Mouse (Mus musculus): ENCODE data around the gene Serpina3c.

The Serpina3c gene

DNA sequence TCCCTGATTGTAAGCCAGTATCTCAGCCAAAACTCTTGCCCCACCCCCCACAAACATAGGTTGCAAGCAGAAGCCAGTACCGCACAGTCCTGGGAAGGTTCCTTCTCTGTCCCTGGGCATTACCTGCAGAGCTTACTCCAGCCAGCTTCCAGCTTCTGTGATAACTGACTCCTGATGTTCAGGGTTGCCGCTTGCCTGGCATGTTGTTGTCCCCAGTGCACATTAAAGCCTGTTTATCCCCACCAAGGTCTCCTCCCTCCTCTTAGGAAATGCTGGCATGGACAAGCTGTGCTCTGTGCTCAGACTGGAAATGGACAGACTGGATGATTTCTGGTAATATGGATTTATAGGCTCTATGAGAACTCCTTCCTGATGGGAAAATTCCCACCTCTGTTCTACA, at the start of gene Serpina3c:
Gene Serpina3c (minus strand): TSS at position 215 of the 400 bp plus-strand sequence.
- DNase-seq (ENCODE audit: low read depth, low spot score): no peak

DNA sequence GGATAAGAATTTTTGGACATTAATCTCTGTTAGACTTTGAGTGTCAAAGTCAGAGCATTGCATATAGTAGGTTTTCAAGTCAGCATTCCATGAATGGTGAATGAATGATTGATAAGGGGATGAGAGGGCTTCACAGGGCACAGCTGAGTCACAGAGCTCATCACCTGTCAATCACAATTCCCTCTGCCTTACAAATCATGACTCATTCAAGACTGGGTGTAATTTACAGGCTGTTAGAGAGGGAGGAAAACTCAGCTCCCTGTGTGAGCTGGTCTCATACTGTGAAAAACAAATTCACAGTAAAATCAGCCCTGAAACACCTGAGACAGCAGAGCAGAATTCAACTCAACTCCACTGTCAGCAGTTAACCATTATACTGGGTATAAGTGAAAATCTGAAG, 37.2 kb upstream of the Serpina3c start:
- no peak for DNase-seq (ENCODE audit: low read depth, low spot score)

DNA sequence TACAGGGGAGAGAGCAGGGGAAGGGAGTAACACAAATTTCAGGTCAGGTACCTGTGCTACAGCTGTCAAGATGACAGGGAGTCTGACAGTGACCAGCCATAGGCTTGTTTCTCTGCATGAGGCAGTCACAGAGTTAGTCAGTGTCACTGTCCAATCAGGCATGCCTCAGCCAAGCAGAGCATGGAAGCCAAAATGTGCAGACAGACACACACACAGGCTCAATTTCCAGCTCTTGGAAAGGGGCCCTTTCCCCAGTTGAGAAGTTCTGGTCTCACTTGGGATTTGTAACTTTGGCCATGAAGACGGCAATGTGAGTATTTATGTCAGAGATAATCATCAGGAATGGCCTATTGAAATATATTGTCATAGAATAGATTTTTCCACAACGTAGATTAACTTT, 35.6 kb upstream of the Serpina3c start:
- no peak for DNase-seq (ENCODE audit: low read depth, low spot score)

DNA sequence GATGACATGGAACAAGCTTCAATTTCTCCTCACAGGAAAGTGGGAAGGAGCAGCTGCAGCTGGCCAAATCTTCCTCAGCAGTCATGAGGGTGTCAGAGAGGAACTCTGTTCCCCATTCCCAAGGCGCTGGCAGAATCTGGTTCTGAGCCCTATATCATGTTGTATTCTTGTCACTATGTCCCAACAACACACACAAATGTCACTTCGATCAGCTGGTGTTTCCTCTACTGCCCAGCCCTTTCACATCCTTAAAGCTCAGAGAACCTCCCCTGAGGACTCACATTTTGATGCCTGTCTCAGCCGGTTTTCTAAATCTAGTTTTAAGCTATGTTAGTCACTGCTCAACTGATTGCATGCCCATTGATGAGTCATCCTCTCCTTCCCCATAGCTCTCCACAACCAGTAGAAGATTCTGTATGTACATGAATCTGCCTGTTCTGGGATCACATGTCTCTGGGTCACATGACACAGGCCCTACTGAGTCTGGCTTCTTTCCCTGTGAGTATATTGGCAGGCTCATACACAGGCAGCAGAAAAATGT, 32.4 kb upstream of the Serpina3c start:
- DNase-seq (ENCODE audit: low read depth, low spot score): no peak

DNA sequence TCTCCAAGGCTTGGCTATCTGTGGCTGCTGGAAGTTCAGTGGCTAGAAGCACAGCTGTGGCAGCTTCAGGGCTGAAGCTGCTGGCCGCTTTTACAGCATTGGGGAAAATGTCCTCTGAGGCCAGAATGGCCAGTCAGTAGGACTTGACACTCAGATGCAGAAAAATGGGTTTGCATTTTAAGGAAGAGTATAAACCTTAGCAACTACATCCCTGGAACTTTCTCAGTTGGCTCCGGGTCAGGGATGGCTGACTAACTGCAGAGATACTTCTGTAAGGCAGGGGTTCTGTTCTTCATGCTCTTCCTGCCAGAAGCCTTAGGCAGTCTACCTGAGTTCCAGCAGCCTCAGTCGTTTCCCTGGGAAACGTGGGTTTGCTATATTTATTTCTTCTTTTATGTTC, 31.4 kb upstream of the Serpina3c start:
- DNase-seq (ENCODE audit: low read depth, low spot score): no peak

DNA sequence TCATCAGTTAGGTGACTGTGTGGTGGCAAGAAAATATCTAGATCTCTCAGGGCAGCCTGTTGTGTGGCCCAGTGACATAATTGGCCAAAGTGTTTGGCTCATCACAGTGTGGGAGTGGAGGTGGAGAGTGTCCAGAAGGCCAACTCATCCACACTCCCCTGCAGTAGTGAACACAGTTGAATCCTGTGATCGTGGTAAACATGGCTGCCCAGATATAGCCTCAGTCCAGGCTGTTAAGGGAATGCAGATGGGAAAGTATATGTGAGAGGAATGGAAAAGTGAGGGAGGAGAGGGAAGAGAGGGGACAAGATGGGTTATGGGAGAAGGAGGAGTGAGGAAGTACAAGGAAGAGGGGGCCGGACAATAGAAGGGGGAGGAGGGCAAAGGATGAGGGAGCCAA, 25.3 kb upstream of the Serpina3c start:
- DNase-seq (ENCODE audit: low read depth, low spot score): no peak

DNA sequence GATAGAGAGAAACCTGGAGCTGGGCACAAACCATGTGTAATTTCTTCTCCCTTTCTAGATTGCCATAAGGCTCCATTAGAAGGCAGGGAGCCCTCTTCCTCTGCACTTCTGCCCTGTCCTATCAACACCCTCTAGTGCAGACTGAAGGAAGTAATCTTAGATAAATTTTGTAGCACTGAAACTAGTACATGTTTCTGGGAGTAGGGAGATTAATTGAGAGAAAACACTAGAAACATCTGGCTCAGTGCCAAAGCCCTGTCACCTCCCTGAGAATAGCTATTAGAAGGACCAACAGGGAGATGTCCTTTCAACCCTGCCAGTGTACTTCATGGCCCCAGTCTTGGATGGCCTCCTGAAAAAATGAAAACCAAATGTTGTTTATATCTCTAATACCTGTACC, 24.9 kb upstream of the Serpina3c start:
- DNase-seq (ENCODE audit: low read depth, low spot score): no peak

DNA sequence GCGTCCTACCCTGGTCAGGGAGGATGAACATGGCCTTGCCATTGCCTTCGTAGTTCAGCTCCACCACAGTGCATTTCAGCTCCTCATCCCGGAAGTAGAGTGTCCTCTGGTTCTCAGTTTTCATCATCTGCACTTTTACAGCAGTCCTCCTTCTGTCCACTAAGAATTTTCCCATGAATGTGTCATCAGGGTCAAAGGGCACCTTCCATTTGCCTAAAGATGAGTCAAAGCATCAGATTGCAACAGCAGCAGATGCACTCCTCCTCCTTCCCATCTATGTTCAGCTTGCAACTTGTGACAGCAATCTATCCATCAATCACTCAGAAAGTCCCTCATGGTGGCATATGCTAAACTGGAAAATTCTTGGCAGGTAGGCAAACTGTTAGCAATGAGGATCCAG, 22.0 kb upstream of the Serpina3c start:
- no peak for DNase-seq (ENCODE audit: low read depth, low spot score)

DNA sequence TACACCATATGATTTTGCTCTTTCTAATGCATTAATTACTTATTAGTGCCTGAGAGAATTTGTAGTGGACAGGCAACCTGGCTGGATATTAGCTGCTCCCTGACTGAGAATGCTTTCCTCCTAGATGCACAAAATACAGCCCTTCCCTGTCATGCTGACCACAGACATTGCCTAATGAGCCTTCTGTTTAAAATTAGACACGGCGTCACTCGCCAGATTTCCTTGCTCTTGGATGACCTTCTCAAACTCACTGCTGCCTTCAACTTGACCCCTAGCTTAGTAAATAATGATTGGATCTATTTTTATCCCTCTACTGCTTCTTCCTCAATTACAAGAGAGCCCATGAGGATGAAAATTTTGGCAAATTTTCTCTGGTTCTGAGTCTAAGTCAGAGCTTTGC, 21.1 kb upstream of the Serpina3c start:
- DNase-seq (ENCODE audit: low read depth, low spot score): no peak

DNA sequence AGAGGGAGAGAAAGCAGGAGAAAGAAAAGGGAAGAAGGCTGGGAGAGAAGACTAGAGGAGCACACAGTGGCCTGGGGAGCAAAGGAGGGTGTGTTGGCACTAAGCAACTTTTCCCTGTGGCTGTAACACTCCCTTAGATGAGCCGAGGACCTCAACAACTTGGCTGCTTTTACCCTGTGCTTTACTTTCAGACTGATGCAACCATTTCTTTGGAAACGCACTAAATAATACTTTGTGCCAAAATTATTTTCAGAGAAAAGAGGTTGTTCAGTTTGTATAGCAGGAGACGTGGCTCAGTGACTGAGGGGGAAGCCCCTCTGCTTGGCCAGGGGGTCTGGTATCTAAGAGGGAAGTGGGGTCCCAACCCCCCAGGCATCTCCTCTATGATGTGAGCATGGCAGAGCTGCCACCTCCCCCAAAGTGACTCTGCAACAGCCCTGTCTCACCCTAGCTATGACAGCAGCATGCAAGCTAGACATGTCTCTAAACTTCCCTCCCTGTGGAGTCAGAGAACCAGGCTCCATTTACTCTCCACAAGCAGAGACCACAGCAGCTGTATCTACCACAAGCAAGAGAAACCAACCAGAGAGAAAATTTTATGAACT, 527 bp downstream of the Serpina3c start:
- no peak for DNase-seq (ENCODE audit: low read depth, low spot score)

DNA sequence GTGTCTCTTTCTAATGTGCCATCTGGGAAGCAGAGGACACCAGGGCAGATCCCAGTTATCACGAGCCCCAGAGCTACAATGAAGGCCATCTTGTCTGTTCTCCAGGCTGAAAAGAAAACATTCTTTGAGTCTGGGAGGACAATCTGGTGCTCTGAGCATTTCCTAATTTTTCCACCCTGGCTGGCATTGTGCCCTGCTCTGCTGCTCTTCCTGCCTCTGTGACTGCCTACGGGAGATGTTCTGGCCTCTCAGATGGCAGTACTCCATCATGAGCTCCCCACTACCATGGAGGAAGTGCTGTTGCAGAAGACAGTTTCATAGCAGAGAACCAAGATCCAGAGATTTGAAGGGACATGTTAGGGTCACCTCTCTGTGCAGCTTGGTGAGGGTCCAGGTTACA, 1.7 kb downstream of the Serpina3c start:
- no peak for DNase-seq (ENCODE audit: low read depth, low spot score)

DNA sequence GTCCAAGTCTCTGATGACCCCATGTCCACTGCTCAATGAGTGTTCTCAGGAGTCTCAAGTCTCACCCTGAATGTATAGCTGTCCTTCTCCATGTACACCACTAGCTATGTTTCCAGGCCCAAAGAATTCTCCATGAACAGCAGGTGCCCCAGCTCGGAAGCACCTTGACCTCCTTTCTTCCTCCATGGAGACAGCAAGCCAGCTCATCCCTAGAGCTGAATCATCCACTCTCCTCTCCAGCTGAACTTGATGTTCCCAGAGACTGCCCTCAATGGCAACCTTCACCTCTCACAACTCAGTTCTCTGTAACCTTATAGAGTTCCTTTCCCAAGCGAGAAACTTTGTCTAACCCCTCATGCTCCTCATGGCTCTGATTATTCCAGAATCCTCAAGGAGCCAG, 8.1 kb downstream of the Serpina3c start:
- DNase-seq (ENCODE audit: low read depth, low spot score): no peak

DNA sequence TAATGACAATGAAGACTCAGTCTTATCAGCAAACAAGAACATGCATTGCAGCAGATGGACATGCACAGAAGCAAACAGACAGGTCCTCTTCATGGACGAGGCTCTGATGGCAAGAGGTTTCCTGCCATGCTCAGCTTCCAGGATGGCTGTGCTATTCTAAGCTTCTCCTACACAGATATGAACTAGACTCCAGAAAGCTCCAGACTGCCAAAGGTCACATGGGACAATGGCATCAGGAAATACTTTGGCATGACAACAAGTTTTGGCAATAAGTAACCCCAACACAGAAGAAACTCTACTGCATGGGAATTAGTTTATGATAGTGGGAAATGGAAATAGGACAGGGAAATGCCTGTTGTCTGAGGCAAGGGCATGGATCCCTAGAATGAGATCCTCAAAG, 10.4 kb downstream of the Serpina3c start:
- DNase-seq (ENCODE audit: low read depth, low spot score): no peak

DNA sequence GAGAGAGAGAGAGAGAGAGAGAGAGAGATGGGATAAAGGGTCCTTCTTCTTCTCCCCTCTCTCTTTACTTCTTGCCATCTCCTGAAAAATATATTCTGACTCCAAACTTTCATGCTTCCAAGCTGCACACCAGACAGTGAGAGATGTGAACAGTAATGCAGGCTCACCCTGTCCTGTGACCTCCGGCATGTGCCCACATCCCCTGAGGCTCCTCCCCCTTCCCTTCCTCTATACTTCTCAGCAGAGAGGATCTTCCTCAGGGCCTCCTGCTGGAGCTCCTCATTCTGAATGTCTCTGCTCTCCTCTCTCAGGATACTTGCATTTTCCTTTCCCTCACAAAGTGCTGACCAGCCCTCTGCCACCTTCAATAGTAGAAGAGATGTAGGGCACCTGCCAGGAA, 11.2 kb downstream of the Serpina3c start:
- DNase-seq (ENCODE audit: low read depth, low spot score): no peak

DNA sequence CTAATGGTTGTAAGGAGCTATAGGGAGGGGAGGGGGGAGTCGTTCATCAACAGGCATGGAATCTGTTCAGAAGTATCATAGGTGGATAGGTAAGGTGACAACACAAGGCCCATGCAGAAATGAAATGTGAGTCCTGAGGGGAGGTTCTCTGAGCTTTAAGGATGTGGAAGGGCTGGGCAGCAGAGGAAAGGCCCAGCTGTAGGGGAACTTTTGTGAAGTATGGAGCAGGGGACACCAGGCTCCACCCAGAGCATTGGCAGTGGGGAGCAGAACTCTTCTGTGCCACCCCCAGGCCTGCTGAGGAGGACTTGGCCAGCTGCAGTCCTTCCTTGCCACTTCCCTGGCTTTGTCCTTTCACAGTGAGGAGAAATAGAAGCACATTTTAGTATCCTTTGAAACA, 12.2 kb downstream of the Serpina3c start:
- DNase-seq (ENCODE audit: low read depth, low spot score): no peak

DNA sequence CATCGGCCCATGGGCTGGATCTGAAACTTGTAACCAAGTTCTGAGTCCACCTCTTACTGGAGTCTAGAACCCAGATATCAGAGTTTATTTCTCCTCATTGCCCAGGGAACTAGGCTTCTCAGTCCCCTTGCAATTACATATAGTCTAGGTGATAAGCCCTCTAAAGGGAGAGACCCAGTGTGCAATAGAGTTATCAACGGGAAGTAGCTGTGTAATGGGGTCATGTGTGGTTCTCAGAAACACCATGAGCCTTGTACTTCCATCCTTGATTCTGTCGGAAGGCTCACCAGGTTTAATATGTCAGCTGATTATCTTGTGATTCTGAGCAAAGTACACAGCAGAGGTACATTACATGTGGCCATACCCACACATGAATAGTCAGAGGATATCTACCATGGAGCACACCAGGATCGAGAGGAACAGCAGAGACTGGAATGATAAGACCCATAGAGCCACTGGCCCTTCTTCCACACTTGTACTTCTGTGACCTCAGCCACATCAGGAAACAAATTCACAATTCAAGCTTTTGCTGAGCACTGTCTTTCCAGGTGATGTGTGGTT, 13.0 kb downstream of the Serpina3c start:
- DNase-seq (ENCODE audit: low read depth, low spot score): no peak

DNA sequence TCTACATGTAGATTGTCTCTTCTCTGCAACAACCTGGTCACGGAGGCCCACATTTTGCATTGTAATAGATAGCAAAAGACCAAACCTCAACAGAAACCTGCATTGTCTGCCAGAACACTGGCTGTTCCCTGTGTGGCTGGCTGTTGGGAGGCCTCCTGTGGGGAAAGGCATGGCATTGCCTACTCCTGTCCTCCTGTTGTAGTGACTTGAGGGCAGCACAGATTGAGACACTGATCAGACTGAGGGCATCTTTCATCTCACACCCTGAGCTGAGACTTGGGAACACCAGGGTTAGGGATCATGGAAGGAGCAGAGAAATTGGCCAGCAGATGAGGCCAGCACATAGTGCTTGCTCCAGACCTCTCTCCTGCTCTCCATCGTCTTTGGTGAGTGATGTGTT, 15.5 kb downstream of the Serpina3c start:
- DNase-seq (ENCODE audit: low read depth, low spot score): no peak

DNA sequence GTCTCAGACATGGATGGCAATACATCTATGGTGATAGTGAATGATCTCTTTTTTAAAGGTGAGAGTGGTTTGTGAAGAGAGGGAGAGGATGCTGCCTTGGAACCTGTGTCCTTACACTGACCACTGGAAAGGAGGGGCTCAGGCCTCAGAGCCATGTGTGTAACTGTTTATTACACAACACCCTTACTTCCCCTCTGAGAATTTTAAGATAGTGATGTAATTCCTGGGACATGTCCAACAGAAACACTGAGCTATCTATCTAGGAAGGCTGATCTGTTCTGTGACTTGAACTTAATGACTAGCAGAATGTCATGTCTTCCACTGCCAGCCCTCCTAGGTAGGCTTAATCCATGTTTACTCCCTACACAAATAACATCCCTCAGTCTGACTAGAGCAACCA, 22.6 kb downstream of the Serpina3c start:
- no peak for DNase-seq (ENCODE audit: low read depth, low spot score)

DNA sequence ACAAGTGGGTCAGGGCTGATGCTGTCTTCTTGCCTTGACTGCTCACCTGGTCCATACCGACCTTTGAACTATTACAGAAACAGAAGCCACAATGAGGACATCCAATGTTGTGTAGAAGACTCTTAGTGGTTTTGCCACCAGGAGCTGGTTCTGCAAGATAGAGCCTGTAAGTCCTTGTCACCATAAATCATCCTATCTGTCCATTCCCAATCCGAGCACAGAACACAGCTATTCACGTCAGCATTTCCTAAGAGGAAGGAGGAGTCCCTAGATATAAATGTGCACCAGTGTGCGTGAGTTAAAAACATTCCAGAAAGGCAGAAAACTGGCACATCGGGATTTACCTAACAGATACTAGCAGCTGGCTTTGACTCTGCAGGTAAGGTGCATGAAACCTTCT, 26.0 kb downstream of the Serpina3c start, which contains the start of gene Serpina3b:
Gene Serpina3b (plus strand): TSS at position 301 of the 400 bp plus-strand sequence.
- no peak for DNase-seq (ENCODE audit: low read depth, low spot score)

DNA sequence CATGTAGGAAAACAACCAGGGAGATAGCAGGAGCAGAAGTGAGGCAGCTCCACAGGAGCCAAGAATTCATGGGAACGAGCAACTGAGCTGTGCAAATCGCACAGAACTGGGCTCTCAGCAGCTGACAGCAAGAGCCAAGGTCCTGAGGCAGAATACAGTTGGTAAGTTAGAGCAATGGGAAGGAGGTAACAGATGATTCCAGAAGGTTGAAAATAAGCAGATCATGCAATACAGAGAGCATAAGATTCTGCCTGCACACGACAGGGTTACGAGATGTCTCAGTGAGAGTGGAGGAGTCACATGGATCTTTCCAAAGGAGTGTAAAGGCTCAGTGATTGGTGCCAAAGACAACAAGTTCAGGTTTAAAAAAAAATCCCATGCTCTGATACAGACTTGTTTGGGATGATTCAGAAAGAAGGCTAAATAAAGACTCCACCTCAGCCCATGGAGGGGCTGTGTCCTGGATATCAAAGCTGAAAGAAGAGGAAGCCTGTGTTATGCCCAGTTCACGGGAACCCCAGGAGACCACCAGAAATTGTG, 28.6 kb downstream of the Serpina3c start:
- no peak for DNase-seq (ENCODE audit: low read depth, low spot score)

DNA sequence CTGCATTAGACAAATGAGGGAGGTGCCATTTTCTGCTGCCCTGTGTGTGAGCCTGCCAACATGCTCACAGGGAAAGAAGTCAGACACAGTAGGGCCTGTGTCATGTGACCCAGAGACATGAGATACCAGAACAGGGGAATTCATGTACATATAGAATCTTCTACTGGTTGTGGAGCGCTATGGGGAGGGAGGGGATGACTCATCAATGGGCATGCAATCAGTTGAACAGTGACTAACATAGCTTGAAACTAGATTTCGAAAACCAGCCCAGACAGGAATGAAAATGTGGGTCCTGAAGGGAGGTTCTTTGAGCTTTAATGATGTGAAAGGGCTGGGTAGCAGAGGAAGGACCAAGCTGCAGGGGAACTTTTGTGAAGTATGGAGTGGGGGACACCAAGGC, 29.7 kb downstream of the Serpina3c start:
- no peak for DNase-seq (ENCODE audit: low read depth, low spot score)

DNA sequence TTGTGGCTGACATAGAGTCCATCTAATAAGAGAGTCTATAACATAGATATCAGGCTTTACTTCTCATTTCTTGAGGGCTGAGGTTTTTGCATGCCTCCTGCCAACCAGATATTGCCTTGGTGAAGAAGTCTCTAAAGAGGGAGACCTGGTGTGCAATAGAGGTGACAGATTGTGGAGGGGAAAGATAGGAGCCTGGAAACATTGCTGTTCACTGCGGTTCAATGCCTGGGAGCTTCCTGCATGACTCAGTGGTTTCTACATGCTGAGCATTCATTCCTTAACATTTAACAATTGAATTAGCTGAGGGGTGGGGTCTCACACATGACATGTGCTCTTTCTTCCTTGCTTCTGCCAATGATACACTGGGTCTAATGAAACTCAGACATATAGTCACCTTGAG, 30.6 kb downstream of the Serpina3c start:
- no peak for DNase-seq (ENCODE audit: low read depth, low spot score)

DNA sequence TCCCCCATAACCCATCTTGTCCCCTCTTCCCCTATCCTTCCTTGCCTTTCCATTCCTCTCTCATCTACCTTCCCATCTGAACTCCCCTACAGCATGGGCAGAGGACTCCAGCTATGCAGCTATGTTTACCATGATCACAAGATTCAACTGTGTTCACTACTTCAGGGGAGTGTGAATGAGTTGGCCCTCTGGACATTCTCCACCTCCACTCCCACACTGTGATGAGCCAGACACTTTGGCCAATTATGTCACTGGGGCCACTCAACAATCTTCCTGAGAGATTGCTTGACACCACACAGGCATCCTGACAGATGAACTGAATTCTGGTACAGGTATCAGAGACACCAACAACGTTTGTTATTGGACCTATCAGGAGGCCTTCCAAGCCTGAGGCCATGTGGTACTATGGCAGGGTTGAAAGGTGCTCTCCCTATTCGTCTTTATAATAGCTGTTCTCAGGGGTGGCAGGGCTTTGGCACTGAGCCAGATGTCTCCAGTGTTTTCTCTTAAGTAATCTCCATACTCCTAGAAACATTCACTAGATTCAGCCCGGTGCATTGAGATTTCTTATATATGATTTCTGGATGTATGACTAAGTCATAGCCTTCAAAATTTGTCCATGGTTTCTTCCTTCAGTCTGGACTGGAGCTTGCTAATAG, 38.6 kb downstream of the Serpina3c start:
- no peak for DNase-seq (ENCODE audit: low read depth, low spot score)
